Mouse (Mus musculus) v-Abl transformed pro-B cells (cell line): ENCODE data around the gene Amz2.

Experiments
- in situ Hi-C, 2 experiments: fragments of 400-800 bp; cut with MboI; formaldehyde crosslinking; loops; one replicate each; pipeline ENCODE4 v1.15.1; 2025; ENCODE audit not compliant: unreplicated experiment in 2 of 2

Gene Amz2

DNA sequence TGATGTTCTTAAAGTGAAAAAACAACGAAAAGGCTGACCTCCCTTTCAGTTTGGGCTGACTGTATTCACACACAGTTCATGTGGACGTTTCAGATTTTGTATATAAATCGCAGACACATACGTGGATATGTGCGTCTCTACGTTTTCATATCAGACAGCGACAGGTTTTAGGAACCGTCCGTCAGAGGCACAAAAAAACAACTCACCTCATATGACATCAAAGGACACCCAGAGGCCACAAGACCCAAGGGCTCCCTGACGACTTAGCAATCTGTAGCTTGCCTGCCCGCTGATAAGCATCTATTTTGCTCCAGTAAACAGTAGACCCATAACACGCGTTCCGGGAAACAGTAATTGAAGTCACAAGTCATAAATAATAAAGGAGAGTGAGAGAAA lies 5.2 kb upstream of the Amz2 start:
- in situ Hi-C loops = loop anchor here (5.0 kb wide), 1 partner anchor 58 kb away; the partner anchor contains the start of gene Gna13 (in 2 of the 2)

DNA sequence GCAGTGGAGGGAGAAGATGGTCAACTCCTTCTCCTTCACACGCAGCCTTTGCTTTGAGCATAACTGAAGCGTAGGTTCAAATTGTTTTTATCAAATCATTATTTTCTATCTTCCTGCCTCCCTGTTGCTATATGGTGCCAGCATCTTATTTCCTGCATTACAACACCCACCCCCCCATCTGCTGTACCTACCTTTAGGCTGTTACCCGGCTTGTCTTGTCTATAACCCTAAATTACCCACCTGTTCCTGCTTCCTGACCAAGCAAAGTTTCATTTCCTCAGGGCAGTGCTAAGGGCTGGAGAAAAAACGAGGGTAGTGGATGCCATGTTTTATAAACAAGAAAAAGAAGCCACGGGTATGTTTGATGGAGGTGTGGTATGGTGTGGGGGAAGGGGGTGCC lies 4.5 kb upstream of the Amz2 start:
- in situ Hi-C loops = loop anchor here (5.0 kb wide), 1 partner anchor 59 kb away; the partner anchor contains the start of gene Gna13 (in 2 of the 2)

DNA sequence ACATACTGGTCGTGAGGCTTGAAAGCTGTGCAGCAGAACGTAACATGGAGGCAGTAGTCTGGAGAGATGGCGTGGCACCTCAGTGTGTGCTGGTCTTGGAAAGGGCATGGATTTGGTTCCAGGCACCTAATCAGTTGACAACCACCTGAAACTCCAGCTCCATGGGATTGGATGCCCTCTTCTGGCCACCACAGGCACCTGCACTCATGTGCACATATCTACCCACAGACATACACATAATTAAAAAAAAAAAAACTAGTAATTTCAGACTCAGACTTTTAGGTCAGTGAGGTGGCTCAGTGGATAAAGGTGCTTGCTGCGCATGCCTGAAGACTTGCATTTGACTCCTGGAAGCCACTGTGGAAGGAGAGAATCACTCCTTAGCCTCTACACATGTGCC lies 3.5 kb upstream of the Amz2 start:
- in situ Hi-C loops = loop anchor here (5.0 kb wide), 1 partner anchor 60 kb away; the partner anchor contains the start of gene Gna13 (in 2 of the 2)

DNA sequence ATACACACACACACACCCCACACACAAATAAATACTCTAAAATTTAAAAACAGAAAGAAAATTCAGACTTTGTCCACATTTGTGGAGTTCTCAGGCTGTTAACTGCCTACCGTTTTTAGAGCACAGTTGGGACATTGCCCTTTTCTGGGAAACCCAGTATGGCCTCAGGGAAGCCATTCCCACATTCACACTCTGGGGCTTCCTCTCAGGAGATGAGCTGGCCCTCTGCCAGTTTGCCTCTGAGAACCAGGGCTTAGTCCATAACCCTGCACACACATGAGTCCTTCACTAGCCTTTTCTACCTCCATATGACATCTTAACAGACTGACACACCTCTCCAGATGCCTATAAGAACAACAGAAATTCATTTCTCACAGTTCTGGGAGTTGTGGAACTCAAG lies 2.5 kb upstream of the Amz2 start:
- in situ Hi-C loops = loop anchor here (5.0 kb wide), 1 partner anchor 61 kb away; the partner anchor contains the start of gene Gna13 (in 2 of the 2)

DNA sequence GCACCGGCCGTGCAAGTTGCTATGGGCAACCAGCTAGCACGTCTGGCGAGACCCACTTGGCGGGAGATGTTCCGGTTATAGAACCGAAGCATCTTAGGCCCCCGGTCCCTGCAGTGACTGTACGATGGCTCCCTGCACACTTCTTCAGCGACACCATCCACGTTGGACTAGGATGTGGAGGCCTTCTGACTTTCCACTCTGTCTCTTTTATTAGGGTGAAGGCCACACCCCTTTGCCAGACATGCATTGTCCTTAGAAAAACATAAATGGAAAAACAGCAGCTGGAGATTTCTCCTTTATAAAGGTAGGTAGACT lies 483 bp downstream of the Amz2 start:
- in situ Hi-C loops = loop anchor here (5.0 to 25.0 kb wide), 2 partner anchors 94 to 514 kb away; partner anchors contain the start of gene Axin2 (in 1 of the 2)

DNA sequence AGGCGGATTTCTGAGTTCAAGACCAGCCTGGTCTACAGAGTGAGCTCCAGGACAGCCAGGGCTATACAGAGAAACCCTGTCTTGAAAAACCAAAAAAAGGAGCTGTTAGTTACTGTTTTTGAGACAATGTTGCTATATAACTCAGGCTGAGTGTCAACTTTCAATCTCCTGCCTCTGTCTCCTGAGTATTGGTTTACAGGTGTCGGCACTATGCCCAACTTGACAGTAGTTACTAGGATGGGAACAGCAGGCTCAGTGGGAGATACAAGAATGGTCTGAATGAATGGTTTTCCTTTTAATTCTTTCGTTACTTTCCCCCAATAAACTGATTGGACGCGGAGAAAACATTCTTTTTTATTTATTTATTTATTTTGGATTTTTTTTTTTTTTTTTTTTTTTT lies 1.6 kb downstream of the Amz2 start:
- in situ Hi-C loops = loop anchor here (5.0 to 25.0 kb wide), 2 partner anchors 95 to 515 kb away; partner anchors contain the start of gene Axin2 (in 1 of the 2)

DNA sequence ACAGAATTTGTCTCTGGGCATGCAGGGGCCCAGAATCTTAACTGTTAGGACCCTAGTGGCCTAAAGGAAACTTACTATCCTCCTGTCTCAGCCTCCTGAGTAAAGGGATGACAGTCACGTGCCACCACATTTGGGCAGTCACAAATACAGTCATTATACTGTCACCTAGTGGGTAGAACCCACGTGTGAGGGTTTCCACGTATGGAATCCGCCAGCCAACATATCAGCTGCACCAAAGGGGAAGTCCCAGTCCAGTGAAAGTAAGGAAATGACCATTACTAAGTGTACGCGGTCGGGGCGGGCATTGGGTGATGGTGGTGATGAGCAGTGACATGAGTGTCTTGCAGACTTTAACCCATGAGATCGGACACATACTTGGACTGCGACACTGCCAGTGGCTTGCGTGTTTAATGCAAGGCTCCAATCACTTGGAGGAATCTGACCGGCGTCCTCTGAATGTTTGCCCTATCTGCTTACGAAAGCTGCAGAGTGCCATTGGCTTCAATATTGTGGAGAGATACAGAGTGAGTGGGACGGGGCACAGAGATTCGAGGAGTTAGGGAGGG lies 8.6 kb downstream of the Amz2 start:
- in situ Hi-C loops = loop anchor here in 1 of 2 experiments (25.0 kb wide), 1 partner anchor 522 kb away; the partner anchor contains the start of gene Axin2

DNA sequence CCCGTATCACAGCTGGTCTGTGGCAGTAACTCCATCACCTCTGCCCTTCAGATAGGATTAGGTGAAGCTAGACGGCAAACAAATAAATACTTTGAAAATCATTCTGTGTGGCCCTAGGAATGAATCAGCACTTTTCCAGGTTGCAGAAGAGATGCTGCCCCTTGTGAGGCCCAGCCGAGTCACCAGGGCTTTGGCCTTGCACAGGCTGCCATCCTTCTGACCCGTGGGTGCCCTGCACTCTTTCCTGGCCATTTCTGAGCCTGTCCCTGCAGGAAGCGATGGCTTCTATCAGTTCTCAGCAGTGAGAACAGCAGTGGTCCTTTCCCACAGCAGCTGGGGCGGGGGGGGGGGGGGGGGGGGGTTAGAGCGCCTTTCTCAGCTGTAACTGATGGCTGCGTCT lies 11.1 kb downstream of the Amz2 start:
- in situ Hi-C loops = loop anchor here in 1 of 2 experiments (25.0 kb wide), 1 partner anchor 525 kb away; the partner anchor contains the start of gene Axin2

DNA sequence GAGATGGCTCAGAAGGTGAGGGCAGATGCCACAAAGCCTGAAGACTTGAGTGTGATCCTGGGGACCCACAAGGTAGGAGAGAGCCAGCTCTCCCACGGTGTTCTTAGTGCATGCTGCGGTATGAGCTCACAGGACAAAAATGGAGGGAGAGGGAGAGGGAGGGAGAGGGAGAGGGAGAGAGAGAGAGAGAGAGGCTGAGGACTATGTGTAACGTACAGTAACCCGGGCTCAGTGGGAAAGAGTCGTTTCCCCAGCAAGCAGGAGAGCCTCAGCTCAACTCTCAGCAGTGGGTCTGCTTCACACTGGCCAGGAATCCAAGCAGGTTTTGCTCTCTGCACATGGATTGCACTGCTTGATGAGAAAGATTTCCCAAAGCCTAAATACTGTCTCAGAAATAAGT lies 13.5 kb downstream of the Amz2 start:
- in situ Hi-C loops = loop anchor here in 1 of 2 experiments (25.0 kb wide), 1 partner anchor 527 kb away; the partner anchor contains the start of gene Axin2

DNA sequence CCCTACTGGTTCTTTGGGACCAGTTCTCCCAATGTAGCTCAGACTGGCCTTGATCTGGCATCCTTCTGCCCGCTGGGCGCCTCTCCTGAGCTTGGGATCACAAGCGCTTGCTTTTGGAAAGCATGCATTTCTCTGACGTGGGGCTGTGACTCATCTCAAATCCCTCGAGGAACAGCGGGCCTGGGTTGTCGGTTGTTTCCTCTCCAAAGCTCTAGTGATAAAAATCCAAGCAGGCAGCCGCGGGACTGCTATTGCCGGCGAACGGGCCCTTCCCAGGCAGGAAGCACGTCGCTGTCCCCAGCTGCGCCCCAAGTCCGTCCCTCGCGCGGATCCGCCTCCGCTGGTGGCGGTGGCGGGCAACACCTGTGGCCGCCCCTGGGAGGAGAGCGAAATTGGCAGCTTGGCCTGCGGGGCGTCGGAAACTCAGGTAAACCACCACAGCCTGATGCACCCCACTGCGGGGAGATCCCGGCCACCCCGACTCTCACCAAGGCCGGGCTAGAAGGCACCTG lies 14.1 kb downstream of the Amz2 start:
- in situ Hi-C loops = loop anchor here (5.0 to 25.0 kb wide), 5 partner anchors 123 to 528 kb away; partner anchors contain the start of gene Axin2 (in 1 of the 2)

DNA sequence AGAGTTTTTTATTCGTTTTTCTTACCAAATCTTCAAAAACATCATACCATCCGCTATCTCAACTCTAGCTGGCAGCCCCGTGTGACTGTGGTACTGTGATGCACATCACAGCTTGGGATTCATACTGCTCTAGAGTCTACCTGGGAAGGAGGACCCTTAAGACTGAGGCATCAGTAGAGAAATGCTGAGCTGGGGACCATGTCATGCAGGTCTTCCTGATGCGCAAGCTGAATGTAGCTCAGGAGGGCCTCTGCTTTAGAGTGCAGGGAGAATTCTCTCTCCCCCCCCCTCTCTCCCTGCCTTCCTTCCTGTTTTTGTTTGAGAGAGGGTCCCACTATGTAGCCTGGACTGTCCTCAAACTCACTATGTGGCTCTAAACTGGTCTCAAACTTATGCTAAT lies 14.9 kb downstream of the Amz2 start:
- in situ Hi-C loops = loop anchor here (5.0 to 25.0 kb wide), 5 partner anchors 123 to 528 kb away; partner anchors contain the start of gene Axin2 (in 1 of the 2)

DNA sequence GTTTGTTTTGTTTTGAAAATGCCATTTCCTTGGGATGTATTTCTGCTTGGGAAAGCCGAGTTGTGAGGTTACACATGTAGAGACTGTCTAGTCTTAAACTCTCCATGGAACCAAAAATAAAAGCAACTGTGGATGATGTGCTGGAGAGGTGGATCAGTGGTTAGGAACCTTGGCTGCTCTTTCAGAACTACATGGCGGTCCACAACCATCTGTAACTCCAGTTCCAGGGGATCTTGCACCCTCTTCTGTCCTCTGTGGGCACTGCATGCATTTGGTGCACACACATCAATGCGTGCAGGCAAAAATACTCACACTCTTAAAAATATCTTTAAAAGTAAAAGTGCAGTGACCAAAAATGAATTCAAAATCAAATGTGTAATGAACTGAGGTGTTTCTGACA lies 15.4 kb downstream of the Amz2 start:
- in situ Hi-C loops = loop anchor here (5.0 to 25.0 kb wide), 5 partner anchors 124 to 529 kb away; partner anchors contain the start of gene Axin2 (in 1 of the 2)

DNA sequence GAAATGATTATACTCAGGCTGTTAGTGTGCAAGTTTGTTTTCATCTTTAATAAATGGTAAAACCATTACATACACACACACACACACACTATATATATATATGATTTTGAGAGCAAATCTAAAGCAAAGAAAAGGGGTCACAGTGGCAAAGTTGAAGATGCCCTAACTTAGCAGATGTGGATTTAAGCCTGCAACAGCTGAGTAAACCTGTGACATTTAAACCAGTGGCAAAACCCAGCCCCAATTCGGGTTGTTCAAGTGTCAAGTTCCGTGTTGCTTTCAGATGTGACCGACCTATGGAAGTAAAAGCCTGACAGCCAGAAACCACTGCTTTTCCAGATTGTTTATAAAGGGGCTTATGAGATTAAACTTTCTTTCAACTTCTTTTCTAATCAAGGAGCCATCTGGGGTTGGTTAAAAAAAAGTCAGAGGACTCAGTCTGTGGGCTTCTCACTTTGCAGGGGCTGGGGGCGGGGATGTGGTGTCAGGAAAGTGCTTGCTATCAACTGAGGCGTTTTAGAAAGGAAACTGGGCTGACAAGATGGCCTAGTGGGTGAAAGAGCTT lies 16.5 kb downstream of the Amz2 start:
- in situ Hi-C loops = loop anchor here (5.0 to 25.0 kb wide), 5 partner anchors 125 to 530 kb away; partner anchors contain the start of gene Axin2 (in 1 of the 2)

DNA sequence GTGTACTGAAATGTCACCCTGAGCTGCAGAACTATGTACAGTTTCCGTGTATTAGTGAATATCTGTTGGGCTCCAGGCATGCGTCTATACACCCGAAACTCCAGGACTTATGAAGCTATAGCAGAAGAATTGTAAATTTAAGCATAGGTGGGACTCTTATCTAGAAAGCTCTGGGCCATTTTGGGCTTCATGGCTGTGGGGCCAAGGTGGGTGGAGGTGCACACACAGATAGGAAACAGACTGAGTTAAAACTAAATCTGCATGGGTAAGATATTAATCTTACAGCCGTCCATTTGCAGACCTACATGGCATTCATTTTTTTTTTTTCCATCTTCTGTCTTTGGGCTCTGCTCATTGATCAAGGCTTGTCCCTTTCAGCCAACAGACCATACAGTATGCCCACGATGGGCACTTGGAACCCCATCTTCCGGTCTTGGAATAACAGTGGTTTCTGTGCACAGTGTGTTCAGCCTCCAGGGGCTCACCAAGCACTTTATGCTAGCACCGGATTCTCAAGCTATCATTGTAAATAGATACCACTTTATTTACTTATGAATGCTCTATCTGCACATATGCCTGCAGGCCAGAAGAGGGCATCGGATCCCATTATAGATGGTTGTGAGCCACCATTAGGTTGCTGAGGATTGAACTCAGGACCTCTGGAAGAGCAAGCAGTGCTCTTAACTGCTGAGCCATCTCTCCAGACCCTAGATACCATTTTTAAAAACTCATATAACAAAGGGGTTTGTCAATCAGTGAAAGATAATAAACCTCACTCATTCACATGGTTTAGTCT lies 17.9 kb downstream of the Amz2 start:
- in situ Hi-C loops = loop anchor here (5.0 to 25.0 kb wide), 5 partner anchors 126 to 531 kb away; partner anchors contain the start of gene Axin2 (in 1 of the 2)

DNA sequence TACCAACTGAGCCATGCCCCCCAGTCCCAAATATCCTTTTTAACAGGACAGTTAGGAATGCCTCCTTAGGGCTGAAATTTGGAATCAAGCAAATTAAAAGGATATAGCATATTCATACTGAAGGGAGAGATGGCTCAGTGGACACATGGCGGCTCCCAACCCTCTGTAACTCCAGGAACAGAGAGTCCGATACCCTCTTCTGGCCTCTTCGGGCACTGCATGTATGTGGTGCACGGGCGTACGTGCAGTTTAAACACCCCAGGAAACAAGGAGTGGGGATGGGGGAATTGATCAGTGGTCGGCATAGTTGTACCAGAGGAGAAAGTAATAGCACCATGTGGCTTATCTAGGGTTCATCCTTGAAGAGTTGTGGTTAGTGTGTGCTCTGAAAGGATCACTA lies 18.9 kb downstream of the Amz2 start:
- in situ Hi-C loops = loop anchor here (5.0 to 25.0 kb wide), 5 partner anchors 127 to 532 kb away; partner anchors contain the start of gene Axin2 (in 1 of the 2)

DNA sequence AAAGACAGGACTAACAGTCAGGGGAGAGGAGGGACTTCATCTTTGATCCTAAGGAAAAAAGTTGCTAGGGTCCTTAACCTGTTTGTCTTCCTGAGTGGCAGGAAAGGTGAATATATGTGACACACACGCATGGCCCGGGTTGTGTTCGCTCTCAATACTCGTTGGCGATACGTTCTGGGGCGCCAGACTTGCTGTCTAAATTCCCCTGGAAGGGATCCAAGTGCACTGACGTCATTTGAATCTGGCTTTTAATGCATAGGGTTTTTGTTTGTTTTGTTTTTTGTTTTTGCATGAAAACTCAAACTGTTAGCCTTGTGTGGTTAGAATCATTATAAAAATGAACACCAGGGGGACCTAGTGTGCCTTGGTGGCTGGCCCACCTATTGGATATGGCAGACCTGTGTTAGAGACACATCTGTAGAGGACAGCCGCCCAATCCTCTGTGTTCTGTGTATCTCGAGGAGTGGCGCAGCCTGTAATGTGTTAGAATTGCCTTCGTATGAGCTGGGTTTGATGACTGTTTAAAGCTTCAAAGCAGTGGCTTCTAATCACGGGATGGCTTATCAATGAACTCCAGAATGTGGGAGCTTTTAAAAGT lies 19.8 kb downstream of the Amz2 start:
- in situ Hi-C loops = loop anchor here (5.0 to 25.0 kb wide), 4 partner anchors 137 to 993 kb away; partner anchors contain the start of gene Axin2 (in 1 of the 2)

DNA sequence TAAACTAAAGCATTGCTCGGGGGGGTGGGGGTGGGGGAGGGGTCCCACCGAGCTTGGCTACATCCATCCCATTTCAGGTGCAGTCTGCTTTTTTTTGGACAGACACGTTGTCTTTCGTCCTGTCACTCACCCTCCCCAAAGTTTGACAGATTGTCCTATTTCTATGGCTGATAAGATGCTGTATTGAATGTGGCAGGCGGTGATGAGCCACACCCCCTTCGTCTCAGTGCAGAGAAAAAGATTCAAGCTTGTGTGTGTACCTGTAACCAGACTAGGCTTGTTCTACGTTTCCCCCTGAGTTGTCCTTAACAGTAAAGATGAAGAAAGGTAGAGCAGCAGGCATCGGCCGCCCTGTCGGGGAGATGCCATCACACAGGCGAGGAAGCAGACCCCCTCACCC lies 25.4 kb downstream of the Amz2 start:
- in situ Hi-C loops = no loop called here

DNA sequence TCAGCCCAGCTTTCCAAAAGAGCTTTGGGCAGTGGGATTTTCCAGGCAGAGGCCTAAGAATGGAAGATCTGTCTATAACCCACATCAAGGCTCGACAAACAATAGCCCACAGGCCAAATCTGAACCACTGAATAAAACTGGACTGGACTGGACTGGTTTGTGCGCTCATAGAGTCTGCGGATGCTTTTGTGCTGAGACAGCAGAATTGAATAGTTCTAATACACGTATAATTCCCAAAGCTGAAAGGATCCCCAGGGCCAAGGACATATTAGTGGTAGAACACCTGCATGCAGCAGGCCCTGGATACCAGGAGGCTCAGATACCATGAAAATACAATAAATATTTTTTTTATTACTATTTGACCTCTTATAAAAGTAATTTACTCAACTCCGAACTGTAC lies 30.5 kb downstream of the Amz2 start:
- in situ Hi-C loops = no loop called here

DNA sequence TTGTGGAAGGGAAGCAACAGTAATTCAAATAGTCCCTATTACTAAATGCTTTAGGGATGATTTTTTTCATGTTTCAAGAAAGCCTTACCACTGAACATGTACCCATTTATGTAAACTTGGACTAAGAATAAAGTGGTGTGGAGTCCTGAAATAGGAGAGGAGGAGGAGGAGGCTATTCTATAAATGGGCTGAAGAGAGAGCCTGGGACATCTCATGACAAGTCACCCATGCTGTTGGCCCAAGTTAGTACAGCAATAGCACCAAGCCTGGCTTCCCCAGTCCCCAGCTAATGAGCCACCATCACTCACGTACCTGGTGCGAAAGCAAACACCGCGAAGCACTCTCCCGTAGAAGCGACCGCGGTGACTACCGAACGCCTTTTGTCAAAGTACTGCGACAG lies 32.4 kb downstream of the Amz2 start:
- in situ Hi-C loops = no loop called here

DNA sequence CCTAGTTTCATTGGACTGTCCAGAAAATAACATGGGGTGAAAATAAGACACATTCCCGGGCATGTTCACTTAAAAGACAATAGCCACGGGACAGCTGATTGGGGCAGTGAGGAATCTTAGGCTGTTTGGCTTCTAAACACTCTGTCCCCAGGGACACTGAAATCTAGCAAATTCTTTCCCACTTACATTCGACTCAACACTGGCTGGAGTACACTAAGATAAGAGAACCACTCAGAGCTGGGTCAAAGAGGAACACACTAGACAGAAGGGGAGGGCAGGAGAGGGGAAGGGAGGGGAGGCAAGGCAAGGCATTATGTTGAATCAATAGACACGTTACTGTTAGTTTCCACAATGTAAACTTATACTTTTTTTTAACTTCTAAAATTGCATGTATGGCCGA lies 34.8 kb downstream of the Amz2 start:
- in situ Hi-C loops = no loop called here
